Comparison of ENCODE assay signal across 34 mouse cellular contexts in the genomic region with DNA sequence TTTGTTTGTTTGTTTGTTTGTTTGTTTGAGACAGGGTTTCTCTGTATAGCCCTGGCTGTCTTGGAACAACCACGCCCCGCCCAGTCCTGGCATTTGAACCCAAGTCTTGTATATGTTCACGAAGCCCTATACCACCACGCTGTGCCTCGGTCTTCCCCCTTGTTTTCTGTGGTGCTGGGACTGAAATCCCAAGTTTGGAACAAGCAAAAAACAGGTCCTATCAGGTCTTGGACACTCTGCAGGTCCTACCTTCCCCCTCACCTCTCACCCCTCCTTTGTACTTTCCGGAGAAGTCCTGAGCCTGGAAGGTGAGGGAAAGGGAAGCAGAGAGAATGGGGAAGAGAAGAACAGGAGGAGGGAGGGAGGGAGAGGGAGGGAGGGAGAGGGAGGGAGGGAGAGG. TPM values are rescaled to one million over a fixed set of nuclear protein-coding genes. Genes with fewer than 3 reads are reported as not detected.
"Had no signal": no experiment of that assay in that cellular context is flagged by ENCODE, and none has a peak within 500 bp of the region (broad histone marks: within the 10 kb centered on the region; RNA-seq: fewer than 3 reads in every experiment).

No protein-coding gene starts in this region.

- DNase-seq: cerebellum, adult 2 months; cerebellum, adult 8-10 months; cerebellum, adult 9-10 months; cerebellum, adult 9-11 months; cerebellum, postnatal 10 days; cerebellum, postnatal 14 days; cerebellum, postnatal 25 days; cerebellum, postnatal 36 days; embryo, embryonic 11 days; forebrain, postnatal 0 days; gastrocnemius, adult 2 months; gastrocnemius, postnatal 10 days; gastrocnemius, postnatal 14 days; gastrocnemius, postnatal 25 days; gastrocnemius, postnatal 36 days; heart, adult 18-20 months; heart, adult 2 months had no signal

- H3K27ac ChIP-seq: embryonic facial prominence, embryonic 10.5 days; embryonic facial prominence, embryonic 12.5 days; embryonic facial prominence, embryonic 13.5 days; embryonic facial prominence, embryonic 15.5 days; forebrain, embryonic 10.5 days; forebrain, embryonic 12.5 days; forebrain, embryonic 13.5 days; forebrain, embryonic 15.5 days; gastrocnemius, adult 2 months; heart, adult 2 months had no signal

- H3K4me2 ChIP-seq: embryonic facial prominence, embryonic 12.5 days; embryonic facial prominence, embryonic 13.5 days; embryonic facial prominence, embryonic 15.5 days; forebrain, embryonic 12.5 days; forebrain, embryonic 13.5 days; forebrain, embryonic 15.5 days had no signal

- H3K27me3 ChIP-seq: embryonic facial prominence, embryonic 12.5 days; embryonic facial prominence, embryonic 13.5 days; embryonic facial prominence, embryonic 15.5 days; forebrain, embryonic 12.5 days; forebrain, embryonic 13.5 days; forebrain, embryonic 15.5 days had no signal

- H3K36me3 ChIP-seq: embryonic facial prominence, embryonic 10.5 days; embryonic facial prominence, embryonic 12.5 days; embryonic facial prominence, embryonic 13.5 days; embryonic facial prominence, embryonic 15.5 days; forebrain, embryonic 10.5 days; forebrain, embryonic 12.5 days; forebrain, embryonic 15.5 days had no signal

- H3K4me3 ChIP-seq: embryonic facial prominence, embryonic 10.5 days; embryonic facial prominence, embryonic 12.5 days; embryonic facial prominence, embryonic 13.5 days; embryonic facial prominence, embryonic 15.5 days; erythroblast, embryonic 14.5 days; forebrain, embryonic 10.5 days; forebrain, embryonic 12.5 days; forebrain, embryonic 13.5 days; forebrain, embryonic 15.5 days; gastrocnemius, adult 2 months; heart, adult 2 months had no signal

- H3K9ac ChIP-seq: embryonic facial prominence, embryonic 12.5 days; embryonic facial prominence, embryonic 13.5 days; embryonic facial prominence, embryonic 15.5 days; forebrain, embryonic 12.5 days; forebrain, embryonic 13.5 days; forebrain, embryonic 15.5 days; forebrain, postnatal 0 days had no signal

- H3K9me3 ChIP-seq: embryonic facial prominence, embryonic 10.5 days; embryonic facial prominence, embryonic 12.5 days; embryonic facial prominence, embryonic 13.5 days; embryonic facial prominence, embryonic 15.5 days; forebrain, embryonic 10.5 days; forebrain, embryonic 12.5 days; forebrain, embryonic 13.5 days; forebrain, embryonic 15.5 days had no signal

- ATAC-seq: forebrain, embryonic 13.5 days; forebrain, embryonic 14.5 days; forebrain, embryonic 15.5 days; forebrain, embryonic 16.5 days; forebrain, postnatal 0 days had no signal

RNA-seq across cellular contexts. Expression of a gene that starts 0.9 kb away (rescaled TPM):
- polyA plus RNA-seq: cerebellum, adult 2 months; cortical plate, adult 2 months; embryonic facial prominence, embryonic 10.5 days; embryonic facial prominence, embryonic 11.5 days; embryonic facial prominence, embryonic 12.5 days; embryonic facial prominence, embryonic 13.5 days; embryonic facial prominence, embryonic 15.5 days; erythroblast, embryonic 14.5 days; forebrain, embryonic 10.5 days; forebrain, embryonic 11.5 days; forebrain, embryonic 12.5 days; forebrain, embryonic 13.5 days; forebrain, embryonic 14.5 days; forebrain, embryonic 15.5 days; forebrain, embryonic 16.5 days; forebrain, postnatal 0 days; frontal cortex, adult 2 months had no signal

RNA-seq across cellular contexts. Expression of a gene that starts 21.9 kb away (rescaled TPM):
- polyA plus RNA-seq: cerebellum, adult 2 months; cortical plate, adult 2 months; embryonic facial prominence, embryonic 10.5 days; embryonic facial prominence, embryonic 11.5 days; embryonic facial prominence, embryonic 12.5 days; embryonic facial prominence, embryonic 13.5 days; embryonic facial prominence, embryonic 15.5 days; erythroblast, embryonic 14.5 days; forebrain, embryonic 10.5 days; forebrain, embryonic 11.5 days; forebrain, embryonic 12.5 days; forebrain, embryonic 13.5 days; forebrain, embryonic 14.5 days; forebrain, embryonic 15.5 days; forebrain, embryonic 16.5 days; forebrain, postnatal 0 days; frontal cortex, adult 2 months; heart, adult 2 months had no signal

RNA-seq across cellular contexts. Expression of a gene that starts 42.6 kb away (rescaled TPM):
- polyA plus RNA-seq: cerebellum, adult 2 months; cortical plate, adult 2 months; embryonic facial prominence, embryonic 10.5 days; embryonic facial prominence, embryonic 11.5 days; embryonic facial prominence, embryonic 12.5 days; embryonic facial prominence, embryonic 13.5 days; embryonic facial prominence, embryonic 14.5 days; embryonic facial prominence, embryonic 15.5 days; erythroblast, embryonic 14.5 days; forebrain, embryonic 10.5 days; forebrain, embryonic 11.5 days; forebrain, embryonic 12.5 days; forebrain, embryonic 13.5 days; forebrain, embryonic 14.5 days; forebrain, embryonic 15.5 days; forebrain, embryonic 16.5 days; forebrain, postnatal 0 days; frontal cortex, adult 2 months; gonadal fat pad, adult 2 months; heart, adult 2 months had no signal
